Mouse (Mus musculus) midbrain, embryonic 14.5 days (tissue): ENCODE data around the gene Npy. TPM values are rescaled to one million over a fixed set of nuclear protein-coding genes. Genes with fewer than 3 reads are reported as not detected.

Experiments
- ATAC-seq: fragments of 200-750 bp; cut with Nextera tagmentation; 2 replicates; pipeline ENCODE4 v1.8.0; 2017; ENCODE audit warnings: moderate number of reproducible peaks, moderate library complexity; ENCODE audit not compliant: low FRiP score, low TSS enrichment
- DNase-seq: peaks from one replicate; pipeline ENCODE4 v3.0.0-alpha.2; 2015
- H3K27ac ChIP-seq: fragments of 300-500 bp; sonication (generic); replicated peaks from 2 replicates; pipeline ENCODE4 v1.5.1; 2014; ENCODE audit warnings: mild to moderate bottlenecking, low read depth, low read length, moderate library complexity
- H3K27me3 ChIP-seq: fragments of 300-500 bp; sonication (generic); 2 replicates; pipeline ENCODE4 v1.6.1; 2014; ENCODE audit warnings: low read length, control low read depth, mixed read lengths; ENCODE audit not compliant: control insufficient read depth, insufficient read depth
- H3K36me3 ChIP-seq: fragments of 300-500 bp; sonication (generic); 2 replicates; pipeline ENCODE4 v1.6.1; 2014; ENCODE audit warnings: low read length, control low read depth; ENCODE audit not compliant: control insufficient read depth, insufficient read depth
- H3K4me1 ChIP-seq: fragments of 300-500 bp; sonication (generic); 2 replicates; pipeline ENCODE4 v1.6.1; 2014; ENCODE audit warnings: mild to moderate bottlenecking, antibody characterized with exemption, low read length, control low read depth; ENCODE audit not compliant: control insufficient read depth, insufficient read depth
- H3K4me2 ChIP-seq: fragments of 300-500 bp; sonication (generic); 2 replicates; pipeline ENCODE4 v1.6.1; 2014; ENCODE audit warnings: mild to moderate bottlenecking, low read length, moderate library complexity
- H3K4me3 ChIP-seq: fragments of 300-500 bp; sonication (generic); replicated peaks from 2 replicates; pipeline ENCODE4 v1.5.1; 2014; ENCODE audit warnings: low read depth, low read length
- H3K9ac ChIP-seq: fragments of 300-500 bp; sonication (generic); replicated peaks from 2 replicates; pipeline ENCODE4 v1.6.1; 2014; ENCODE audit warnings: mild to moderate bottlenecking, low read length, moderate library complexity
- H3K9me3 ChIP-seq: fragments of 300-500 bp; sonication (generic); 2 replicates; pipeline ENCODE4 v1.6.1; 2016; ENCODE audit warnings: low read length, control low read depth, mixed read lengths; ENCODE audit not compliant: control insufficient read depth
- WGBS: fragments of 180-500 bp; shearing (Covaris S2); extraction: QIAGEN DNeasy Blood & Tissue Kit; methylation state at CpG from one replicate; pipeline ENCODE4 v1.1.7; 2014; 5-methylcytosine and 5-hydroxymethylcytosine counted together
- polyA plus RNA-seq: library from polyadenylated mRNA; unstranded; fragments of >200 nt; fragmentation: Nextera tagmentation; extraction: Ambion mirVana; gene quantifications from 2 replicates; pipeline ENCODE4 v1.2.1, GENCODE M21; 2014

The Npy gene
- polyA plus RNA-seq, 1 experiment from 2014 or later, result 120 TPM

- Histone ChIP-seq H3K9me3 (no peaks in the 10 kb centered on the region), H3K27me3 (no peaks in the 10 kb centered on the region), H3K27ac (no peak overlapping the region), H3K4me1 (no peaks in the 10 kb centered on the region), H3K4me2 (no peak overlapping the region), H3K9ac (no peak overlapping the region), H3K36me3 (no peaks in the 10 kb centered on the region), H3K4me3 (no peak overlapping the region)
- no peak for DNase-seq
- 72% methylated on average over 2 of the region's 2 CpGs for WGBS
- no peak for ATAC-seq
Measured at GRCm38 (mm10) chr6:49856830-49857229, 34.3 kb downstream of the Npy start.

- ATAC-seq (no peak), DNase-seq (no peak)
- Histone ChIP-seq H3K4me1 (no peaks in the 10 kb centered on the region), H3K27ac (no peak overlapping the region), H3K9ac (no peak overlapping the region), H3K27me3 (no peaks in the 10 kb centered on the region), H3K9me3 (no peaks in the 10 kb centered on the region), H3K4me3 (no peak overlapping the region), H3K36me3 (no peaks in the 10 kb centered on the region), H3K4me2 (no peak overlapping the region)
- 85% methylated on average over 6 of the region's 6 CpGs for whole genome bisulfite sequencing
Measured at GRCm38 (mm10) chr6:49867571-49867970, 45.1 kb downstream of the Npy start.

- H3K27ac ChIP-seq, result no peak overlapping the region
- ATAC-seq (no peak), DNase-seq (no peak)
- no peak overlapping the region for H3K4me3 ChIP-seq
- no peak overlapping the region for H3K4me2 ChIP-seq
- no peaks in the 10 kb centered on the region for H3K36me3 ChIP-seq
- no peak overlapping the region for H3K9ac ChIP-seq
- H3K27me3 ChIP-seq, result no peaks in the 10 kb centered on the region
- H3K9me3 ChIP-seq, result no peaks in the 10 kb centered on the region
- no peaks in the 10 kb centered on the region for H3K4me1 ChIP-seq
- WGBS, result 93% methylated on average over 6 of the region's 6 CpGs
Measured at GRCm38 (mm10) chr6:49871071-49871470, 48.6 kb downstream of the Npy start.

GRCm38 (mm10) chr6:49873556-49873955 is 51.0 kb downstream of the Npy start:
- Histone ChIP-seq H3K27me3 (no peaks in the 10 kb centered on the region), H3K9ac (no peak overlapping the region), H3K9me3 (no peaks in the 10 kb centered on the region), H3K27ac (no peak overlapping the region), H3K4me2 (no peak overlapping the region), H3K4me1 (no peaks in the 10 kb centered on the region), H3K4me3 (no peak overlapping the region), H3K36me3 (no peaks in the 10 kb centered on the region)
- 90% methylated on average over 1 of the region's 1 CpGs for WGBS
- no peak for ATAC-seq
- DNase-seq, result no peak

- Histone ChIP-seq H3K4me3 (no peak overlapping the region), H3K9ac (no peak overlapping the region), H3K27me3 (no peaks in the 10 kb centered on the region), H3K9me3 (no peaks in the 10 kb centered on the region), H3K36me3 (no peaks in the 10 kb centered on the region), H3K4me2 (no peak overlapping the region), H3K4me1 (no peaks in the 10 kb centered on the region), H3K27ac (no peak overlapping the region)
- WGBS, result 12% methylated on average over 2 of the region's 2 CpGs
- ATAC-seq, result no peak
- DNase-seq, result no peak
Measured at GRCm38 (mm10) chr6:49875160-49875559, 52.6 kb downstream of the Npy start.

- Histone ChIP-seq H3K36me3 (no peaks in the 10 kb centered on the region), H3K9ac (no peak overlapping the region), H3K9me3 (no peaks in the 10 kb centered on the region), H3K4me2 (no peak overlapping the region), H3K27me3 (no peaks in the 10 kb centered on the region), H3K27ac (no peak overlapping the region), H3K4me3 (no peak overlapping the region), H3K4me1 (no peaks in the 10 kb centered on the region)
- ATAC-seq, result no peak
- WGBS, result 78% methylated on average over 6 of the region's 6 CpGs
- no peak for DNase-seq
Measured at GRCm38 (mm10) chr6:49875791-49876190, 53.3 kb downstream of the Npy start.
